Mouse (Mus musculus) urinary bladder, postnatal 10 days (tissue): ENCODE data around the gene Usp7.
"Not testable (repeated sequence)": the region's sequence is repeated elsewhere in the genome, so short reads cannot be mapped to it uniquely, and the experiment has no call there.

Source experiments
- DNase-seq: peaks from one replicate; pipeline ENCODE4 v3.0.0; 2022; ENCODE audit warnings: low spot score

Usp7 gene

GRCm38 (mm10) chr16:8752334-8752733, 39.8 kb downstream of the Usp7 start:
- no peak for DNase-seq

GRCm38 (mm10) chr16:8751555-8752235, 40.4 kb downstream of the Usp7 start:
- DNase-seq, result no peak

DNA sequence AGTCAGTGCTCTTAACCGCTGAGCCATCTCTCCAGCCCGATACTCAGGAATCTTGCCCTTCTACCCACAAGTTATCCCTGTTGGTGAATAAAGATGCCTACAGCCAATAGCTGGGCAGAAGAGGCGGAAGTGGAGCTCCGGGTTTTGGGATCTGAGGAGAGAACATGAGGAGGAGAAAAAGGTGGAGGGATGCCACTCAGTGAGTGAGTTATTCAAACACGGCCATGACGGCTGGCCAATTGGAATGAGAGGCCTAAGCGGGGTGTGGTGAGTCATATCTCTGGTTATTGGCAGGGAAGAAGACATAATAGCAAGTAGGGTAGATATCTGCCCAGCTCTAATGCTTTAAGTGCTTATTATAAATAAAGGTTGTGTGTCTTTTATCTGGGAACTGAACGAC, 43.2 kb downstream of the Usp7 start:
- DNase-seq, result no peak

DNA sequence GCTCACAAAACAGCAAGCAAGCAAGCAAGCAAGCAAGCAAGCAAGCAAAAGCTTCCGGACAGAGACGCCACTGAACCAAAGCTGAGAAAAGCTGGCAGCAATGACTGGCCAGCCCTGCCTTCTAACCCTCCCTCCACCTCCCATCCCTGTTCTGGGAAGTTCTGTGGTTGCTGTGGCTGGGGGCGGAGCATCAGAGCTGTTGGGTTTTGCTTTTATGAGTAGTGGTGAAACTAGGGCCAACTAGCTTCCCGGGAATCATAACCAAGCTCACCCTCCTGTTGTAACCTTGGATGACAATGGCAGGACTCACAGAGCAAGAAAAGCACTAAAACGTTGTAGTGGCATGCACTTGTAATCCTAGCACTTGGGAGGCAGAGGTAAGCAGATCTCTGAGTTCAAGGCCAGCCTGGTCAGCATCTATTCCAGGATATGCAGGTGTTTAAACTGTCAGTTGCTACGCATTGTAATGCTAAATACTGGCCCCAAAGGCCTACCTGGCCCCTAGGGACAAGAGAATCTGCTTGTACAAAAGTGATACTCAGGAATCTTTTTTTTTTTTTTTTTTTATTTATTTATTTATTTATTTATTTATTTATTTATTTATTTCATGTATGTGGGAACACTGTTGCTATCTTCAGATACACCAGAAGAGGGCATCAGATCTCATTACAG, 43.8 kb downstream of the Usp7 start:
- DNase-seq, result no peak

GRCm38 (mm10) chr16:8747772-8748171, 44.3 kb downstream of the Usp7 start:
- DNase-seq, result no peak

- no peak for DNase-seq
Observed at GRCm38 (mm10) chr16:8746509-8746908, 45.6 kb downstream of the Usp7 start.

DNA sequence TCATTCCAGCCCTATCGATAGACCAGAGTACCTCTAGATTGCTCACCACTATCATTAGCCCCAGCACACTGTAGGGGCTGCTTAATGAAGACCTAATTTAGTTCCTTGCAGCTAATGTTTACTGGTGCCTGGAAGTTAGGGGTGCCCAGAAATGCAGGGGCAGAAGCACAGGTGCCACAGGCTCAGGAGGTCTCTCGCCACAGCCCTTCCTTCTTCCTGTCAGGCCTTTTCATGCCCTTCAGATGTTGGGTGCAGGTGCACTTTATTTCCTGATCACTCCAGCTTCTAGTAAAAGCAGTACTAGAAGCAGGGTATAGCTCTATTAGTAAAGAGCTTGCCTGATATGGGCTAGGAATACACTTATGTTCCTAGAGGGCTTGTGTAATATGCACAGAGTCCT, 46.4 kb downstream of the Usp7 start:
- DNase-seq, result no peak

- no peak for DNase-seq
Observed at GRCm38 (mm10) chr16:8743989-8744388, 48.1 kb downstream of the Usp7 start.

DNA sequence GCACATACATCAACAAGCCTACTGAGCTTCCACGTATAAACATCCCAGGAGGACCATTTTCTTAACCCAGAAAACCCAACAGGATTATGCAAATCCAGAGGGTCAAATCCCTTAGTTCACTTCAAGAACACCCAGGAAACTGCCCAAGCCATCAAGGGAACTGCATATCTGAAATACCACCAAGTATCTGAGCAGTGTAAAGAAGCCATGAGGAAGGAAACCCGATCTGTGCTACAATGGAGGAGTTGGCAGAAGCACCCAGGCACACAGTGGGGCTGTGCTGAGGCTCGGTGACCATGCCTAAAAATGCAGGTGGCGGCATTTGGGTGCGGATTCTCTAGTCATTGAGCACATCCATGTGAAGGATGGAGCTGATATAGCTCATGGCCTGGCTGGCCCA, 50.4 kb downstream of the Usp7 start:
- DNase-seq, result no peak

GRCm38 (mm10) chr16:8741110-8741509, 51.0 kb downstream of the Usp7 start:
- DNase-seq, result no peak

DNA sequence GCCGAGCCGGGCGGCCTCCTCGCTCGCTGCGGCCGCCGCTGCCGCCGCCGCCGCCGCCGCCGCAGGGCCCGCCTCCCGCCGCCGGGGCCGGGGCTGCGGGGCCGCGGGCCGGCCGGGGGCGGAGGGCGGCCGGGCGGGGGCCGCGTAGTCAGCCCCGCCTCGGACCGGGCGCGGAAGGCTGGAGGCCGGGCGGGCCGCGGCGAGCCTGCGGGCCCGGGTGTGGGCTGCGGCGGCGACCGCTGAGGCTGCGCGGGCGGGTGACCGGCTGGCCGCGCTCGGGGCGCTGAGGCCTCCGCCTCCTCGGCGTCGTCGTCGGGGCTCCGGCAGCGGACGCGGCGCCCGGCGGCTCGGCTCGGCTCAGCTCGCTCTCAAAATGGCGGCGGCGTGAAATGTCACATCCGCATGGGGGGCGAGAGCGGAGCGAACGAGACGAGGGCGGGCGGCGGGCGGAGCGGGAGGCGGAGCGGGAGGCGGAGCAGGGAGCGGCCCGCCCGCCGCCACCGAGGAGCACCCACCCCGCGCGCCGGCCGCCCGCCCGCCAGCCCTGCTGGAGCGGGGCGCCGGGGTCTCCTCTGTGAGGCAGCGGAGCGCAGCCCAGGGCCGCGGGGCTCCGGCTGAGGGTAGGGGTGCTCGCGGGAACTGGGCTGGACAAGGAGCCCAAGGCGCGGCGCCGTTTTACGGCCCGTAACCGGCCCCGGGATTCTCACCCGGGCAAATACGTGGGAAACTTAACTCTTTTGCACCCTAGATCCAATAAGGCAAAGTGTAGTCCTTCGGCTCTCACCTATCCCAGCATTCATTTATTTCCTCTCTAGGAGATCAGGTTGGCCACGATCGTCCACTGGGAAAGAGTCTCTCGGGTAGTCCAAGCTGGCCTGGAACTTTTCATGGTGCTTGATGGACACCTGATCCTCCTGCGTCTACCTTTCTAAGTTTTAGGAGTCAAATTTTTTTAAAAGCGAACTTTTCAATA, 53.3 kb downstream of the Usp7 start:
- DNase-seq, result peak; percentile 71

GRCm38 (mm10) chr16:8737666-8738541, 54.2 kb downstream of the Usp7 start:
- no peak for DNase-seq

DNA sequence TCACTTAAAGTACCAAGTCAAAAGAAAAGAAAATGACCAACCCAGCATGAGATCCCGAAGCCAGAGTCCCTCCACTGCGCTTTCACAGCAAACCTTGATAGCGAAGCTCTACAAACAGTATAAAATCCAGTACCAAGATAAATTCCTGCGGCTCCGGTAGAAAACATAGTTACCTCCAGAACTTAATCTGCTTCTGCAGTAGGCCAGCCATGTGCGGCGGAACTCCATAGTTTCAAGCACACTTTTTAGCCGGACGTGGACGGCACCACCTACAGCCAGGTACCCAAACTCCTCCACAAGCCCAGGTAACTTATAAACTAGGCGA, 54.8 kb downstream of the Usp7 start:
- DNase-seq, result no peak

- DNase-seq, result no peak
Observed at GRCm38 (mm10) chr16:8736757-8737156, 55.4 kb downstream of the Usp7 start.

DNA sequence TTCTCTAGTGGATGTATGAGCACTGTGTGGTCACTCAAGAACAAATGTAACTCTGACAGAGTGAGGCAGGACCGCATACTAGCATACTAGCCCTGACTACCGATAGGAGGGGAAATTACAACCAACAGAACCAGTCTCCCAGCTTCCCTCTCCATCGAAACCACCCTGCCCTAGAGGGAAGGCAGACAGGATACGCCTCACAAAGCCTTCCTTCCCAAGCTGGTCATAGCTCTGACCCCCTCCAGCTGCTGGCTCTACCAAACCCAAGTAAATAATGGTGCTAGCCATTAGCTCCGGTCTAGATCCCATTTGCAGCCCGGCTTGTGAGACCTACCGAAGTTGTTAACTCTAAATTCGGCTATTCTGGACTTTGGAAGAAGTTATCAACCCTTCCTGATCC, 56.1 kb downstream of the Usp7 start:
- DNase-seq, result no peak

DNA sequence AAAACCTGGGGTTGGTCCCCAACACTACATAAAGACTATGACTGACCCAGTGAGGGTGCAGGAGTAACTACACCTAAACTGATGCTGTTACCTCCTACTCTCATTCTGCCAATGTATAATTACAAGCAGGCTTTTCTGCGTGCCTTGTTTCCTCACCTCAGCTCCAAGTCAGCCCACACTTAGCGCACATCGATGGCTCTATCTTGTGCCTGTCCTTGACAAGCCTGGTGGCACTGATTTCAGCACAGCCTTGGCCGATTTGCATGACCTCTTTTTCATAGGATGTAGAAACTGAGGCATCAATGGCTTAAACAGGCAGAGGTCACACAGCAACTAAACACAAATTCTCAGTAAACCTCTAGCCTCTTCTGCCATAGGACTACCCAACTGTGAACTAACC, 57.4 kb downstream of the Usp7 start:
- DNase-seq, result no peak

- no peak for DNase-seq
Observed at GRCm38 (mm10) chr16:8733624-8734023, 58.5 kb downstream of the Usp7 start.

- DNase-seq, result not testable (repeated sequence)
Observed at GRCm38 (mm10) chr16:8732450-8732849, 59.7 kb downstream of the Usp7 start.

GRCm38 (mm10) chr16:8731630-8732029, 60.5 kb downstream of the Usp7 start:
- DNase-seq, result no peak

DNA sequence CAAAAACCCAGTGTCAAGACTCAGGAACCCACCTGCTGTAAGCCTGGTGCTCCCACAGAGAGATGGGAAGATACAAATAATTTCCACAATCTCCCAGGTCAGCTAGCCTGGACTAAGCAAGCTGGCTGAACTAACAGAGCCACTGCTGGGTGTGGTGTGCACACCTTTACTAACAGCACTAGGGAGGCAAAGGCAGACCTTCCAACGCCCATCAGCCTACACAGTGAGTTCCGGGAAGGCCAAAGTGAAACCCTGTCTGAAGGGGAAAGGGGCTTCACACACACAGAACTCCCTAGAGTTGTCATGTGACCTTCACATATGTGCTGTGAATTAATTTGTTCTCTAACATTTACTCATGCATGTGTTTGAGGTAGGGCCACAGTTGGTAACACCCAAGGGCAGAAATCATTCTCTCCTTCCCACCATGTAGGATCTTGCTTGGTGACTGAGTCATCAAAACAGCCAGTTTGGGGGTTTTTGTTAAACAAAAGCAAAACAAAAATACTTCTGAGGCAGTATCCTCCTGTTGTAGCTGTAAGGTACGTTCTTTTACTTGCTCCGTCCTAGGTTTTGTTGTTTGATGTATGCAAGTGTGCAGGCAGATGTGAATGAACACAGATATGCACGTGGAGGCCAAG, 63.9 kb downstream of the Usp7 start:
- no peak for DNase-seq

DNA sequence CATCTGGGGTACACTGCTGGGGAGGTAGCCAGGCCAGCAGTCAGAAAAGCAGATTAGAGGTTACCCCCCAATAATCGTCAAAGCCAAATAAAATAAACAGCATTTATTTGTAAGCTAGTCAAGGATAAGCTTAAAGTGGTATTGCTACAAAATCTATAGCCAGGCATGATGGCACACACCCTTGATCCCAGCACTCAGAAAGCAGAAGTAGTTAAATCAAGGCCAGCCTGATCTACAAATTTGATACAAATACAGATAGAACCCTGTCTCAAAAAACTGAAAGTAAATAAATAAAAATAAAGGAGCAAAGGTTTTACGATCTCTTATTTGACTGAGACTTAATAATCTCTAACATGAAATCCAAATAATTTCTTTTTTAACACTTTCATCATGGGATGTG, 66.3 kb downstream of the Usp7 start:
- no peak for DNase-seq
